Mouse (Mus musculus): Measurements from ENCODE around the gene Gdpd1. TPM values are rescaled to one million over a fixed set of nuclear protein-coding genes. Genes with fewer than 3 reads are reported as not detected.

Gene Gdpd1
- total and polyA plus RNA-seq, 3 experiments = 7.9 to 11.2 TPM; not detected in 1

GRCm38 (mm10) chr11:87036180-87036579, 37.7 kb downstream of the Gdpd1 start:
- Histone ChIP-seq H3K27ac (ENCODE audit: control insufficient read depth, low read depth, low read length) (no peak overlapping the region), H3K36me3 (ENCODE audit: control insufficient read depth in 1 of 2, insufficient read depth in 2 of 2, low read length in 2 of 2) (no peaks in the 10 kb centered on the region), H3K4me3 (ENCODE audit: control insufficient read depth in 1 of 2, insufficient read depth in 1 of 2, low read depth in 2 of 2, low read length in 2 of 2) (no peak overlapping the region), H3K4me1 (ENCODE audit: control insufficient read depth in 1 of 2, insufficient read depth in 2 of 2, low read length in 2 of 2) (no peaks in the 10 kb centered on the region), H3K9ac (ENCODE audit: control insufficient read depth, low read depth, low read length, poor library complexity, severe bottlenecking) (no peak overlapping the region), H3K27me3 (ENCODE audit: control insufficient read depth in 1 of 2, insufficient read depth in 2 of 2, low read length in 2 of 2) (no peaks in the 10 kb centered on the region), H3K9me3 (replicated peaks; ENCODE audit: insufficient read depth, low read length) (no peaks in the 10 kb centered on the region), H3K79me2 (ENCODE audit: control insufficient read depth, insufficient read depth, low read length, poor library complexity) (no peaks in the 10 kb centered on the region)
- TF ChIP-seq MYC (IDR thresholded peaks at IDR 0.05; ENCODE audit: low read depth, low read length) (0 out of 2 replicates have a peak, but pooled peaks have one; percentile 34), CTCF (IDR thresholded peaks at IDR 0.05 in 2 of 3, conservative IDR thresholded peaks at IDR 0.05 in 1 of 3; ENCODE audit: control insufficient read depth in 1 of 3, insufficient read depth in 1 of 3, low read depth in 2 of 3, low read length in 3 of 3, poor library complexity in 1 of 3, severe bottlenecking in 1 of 3) (peak; percentile 47 to 75 (median 63)), SMC3 (IDR thresholded peaks at IDR 0.05; ENCODE audit: low read depth, low read length) (peak; percentile 53), MAX (IDR thresholded peaks at IDR 0.05; ENCODE audit: low read length) (0 out of 2 replicates have a peak, but pooled peaks have one; percentile 7), RAD21 (IDR thresholded peaks at IDR 0.05; ENCODE audit: low read depth, low read length) (peak; percentile 59), TAL1 (IDR thresholded peaks at IDR 0.05; ENCODE audit: low read length) (no peak), CHD1 (IDR thresholded peaks at IDR 0.05; ENCODE audit: low read depth, low read length) (no peak), ZC3H11A (IDR thresholded peaks at IDR 0.05; ENCODE audit: low read depth, low read length) (peak; percentile 38)
- peak; percentile 60 for DNase-seq (ENCODE audit: low read depth, low spot score)

- Histone ChIP-seq H3K9ac (ENCODE audit: control insufficient read depth, low read depth, low read length, poor library complexity, severe bottlenecking) (no peak overlapping the region), H3K27ac (ENCODE audit: control insufficient read depth, low read depth, low read length) (no peak overlapping the region), H3K36me3 (ENCODE audit: control insufficient read depth in 1 of 2, insufficient read depth in 2 of 2, low read length in 2 of 2) (peaks cover 0 to 6% of the 10 kb centered on the region in 2 experiments; a peak in 1 of 4 replicates), H3K79me2 (ENCODE audit: control insufficient read depth, insufficient read depth, low read length, poor library complexity) (no peaks in the 10 kb centered on the region), H3K9me3 (replicated peaks; ENCODE audit: insufficient read depth, low read length) (no peaks in the 10 kb centered on the region), H3K27me3 (ENCODE audit: control insufficient read depth in 1 of 2, insufficient read depth in 2 of 2, low read length in 2 of 2) (no peaks in the 10 kb centered on the region), H3K4me3 (ENCODE audit: control insufficient read depth in 1 of 2, insufficient read depth in 1 of 2, low read depth in 2 of 2, low read length in 2 of 2) (no peak overlapping the region), H3K4me1 (ENCODE audit: control insufficient read depth in 1 of 2, insufficient read depth in 2 of 2, low read length in 2 of 2) (peaks cover 4 to 13% of the 10 kb centered on the region in 2 experiments)
- DNase-seq (ENCODE audit: low read depth, low spot score) = peak; percentile 58
- TF ChIP-seq UBTF (IDR thresholded peaks at IDR 0.05; ENCODE audit: borderline replicate concordance, insufficient read depth, low read depth, low read length) = no peak
- no peak for TF ChIP-seq ZMIZ1 (IDR thresholded peaks at IDR 0.05; ENCODE audit: low read depth, low read length)
- no peak for TF ChIP-seq BHLHE40 (IDR thresholded peaks at IDR 0.05; ENCODE audit: borderline replicate concordance, low read depth, low read length)
- TF ChIP-seq MYB (IDR thresholded peaks at IDR 0.05; ENCODE audit: low read depth, low read length) = 0 out of 2 replicates have a peak, but pooled peaks have one; percentile 15
- TF ChIP-seq GATA1 (IDR thresholded peaks at IDR 0.05; ENCODE audit: low read depth, low read length) = peak; percentile 58
- TF ChIP-seq ZC3H11A (IDR thresholded peaks at IDR 0.05; ENCODE audit: low read depth, low read length) = no peak
- 0 out of 2 replicates have a peak, but pooled peaks have one; percentile 23 for TF ChIP-seq SIN3A (IDR thresholded peaks at IDR 0.05; ENCODE audit: low read length)
- peak; percentile 42; the same call in 1 of the 2 replicates for TF ChIP-seq RCOR1 (IDR thresholded peaks at IDR 0.05; ENCODE audit: low read depth, low read length)
- TF ChIP-seq MXI1 (IDR thresholded peaks at IDR 0.05; ENCODE audit: low read depth, low read length) = no peak
- TF ChIP-seq USF2 (IDR thresholded peaks at IDR 0.05; ENCODE audit: borderline replicate concordance in 1 of 2, insufficient read depth in 1 of 2, low read depth in 1 of 2, low read length in 2 of 2) = no peak
- no peak for TF ChIP-seq MAX (IDR thresholded peaks at IDR 0.05; ENCODE audit: low read length)
- peak; percentile 44 for TF ChIP-seq TAL1 (IDR thresholded peaks at IDR 0.05; ENCODE audit: low read length)
- TF ChIP-seq ZNF384 (IDR thresholded peaks at IDR 0.05; ENCODE audit: low read depth, low read length) = no peak
- 0 out of 2 replicates have a peak, but pooled peaks have one; percentile 36 for TF ChIP-seq TCF12 (IDR thresholded peaks at IDR 0.05; ENCODE audit: low read depth, low read length)
- TF ChIP-seq ETS1 (IDR thresholded peaks at IDR 0.05; ENCODE audit: low read depth, low read length) = peak; percentile 52; the same call in 1 of the 2 replicates
- TF ChIP-seq MEF2A (IDR thresholded peaks at IDR 0.05; ENCODE audit: extremely low read depth, insufficient replicate concordance, low read depth, low read length, poor library complexity, severe bottlenecking) = no peak
- peak; percentile 43 to 60; a peak in 3 of 4 replicates for TF ChIP-seq EP300 (IDR thresholded peaks at IDR 0.05; ENCODE audit: low read depth in 1 of 2, low read length in 2 of 2)
- TF ChIP-seq KAT2A (conservative IDR thresholded peaks at IDR 0.05; ENCODE audit: low read depth, low read length) = no peak
- no peak for TF ChIP-seq ELF1 (IDR thresholded peaks at IDR 0.05; ENCODE audit: low read depth, low read length)
Measured at GRCm38 (mm10) chr11:87028212-87028611, 45.6 kb downstream of the Gdpd1 start.

Measured in MEL (cell line).